Mouse (Mus musculus) spleen, adult 2 months (tissue): ENCODE measurements around the gene Ttc3.

ENCODE experiments used
- CTCF ChIP-seq: fragments of 200-500 bp; IDR thresholded peaks from 2 replicates; pipeline ENCODE4 v1.5.1; 2011; ENCODE audit warnings: mild to moderate bottlenecking, inconsistent platforms; ENCODE audit not compliant: insufficient read depth, insufficient read length, insufficient replicate concordance; ENCODE audit errors: extremely low read depth
- POLR2A ChIP-seq: fragments of 200-500 bp; IDR thresholded peaks from 2 replicates; pipeline ENCODE4 v1.6.1; 2011; ENCODE audit warnings: low read depth, low read length, inconsistent platforms

- TF ChIP-seq POLR2A, result no peak
- TF ChIP-seq CTCF, result no peak
Observed at GRCm38 (mm10) chr16:94323681-94324080, 46.7 kb upstream of the Ttc3 start.
